Mouse (Mus musculus) layer of hippocampus, adult 18-20 months (tissue): Measurements from ENCODE around the gene Fam102a. TPM values are rescaled to one million over a fixed set of nuclear protein-coding genes. Genes with fewer than 3 reads are reported as not detected.
A peak's percentile ranks its signal among the peaks of the same experiment; 100 is the strongest.

Experiments
- DNase-seq, 2 experiments: peaks; one replicate each; pipeline ENCODE4 v3.0.0; 2022; ENCODE audit warnings: low spot score in 2 of 2
- total RNA-seq, 2 experiments: library from RNA; stranded (reverse); gene quantifications; 2 replicates each; pipeline ENCODE4 v1.2.3; 2021

The Fam102a gene
- total RNA-seq, 2 experiments from 2014 or later, result 76.0 to 77.2 TPM

- DNase-seq, result no peak
These were observed 22.5 kb upstream of the Fam102a start for GRCm38 (mm10) chr2:32512592-32512991.

GRCm38 (mm10) chr2:32514335-32514734 lies 20.8 kb upstream of the Fam102a start:
- DNase-seq, result no peak

- no peak for DNase-seq
These were observed 17.8 kb upstream of the Fam102a start for GRCm38 (mm10) chr2:32517233-32517867.

GRCm38 (mm10) chr2:32520034-32520990 lies 14.8 kb upstream of the Fam102a start:
- no peak for DNase-seq

- no peak for DNase-seq
These were observed 10.5 kb upstream of the Fam102a start for GRCm38 (mm10) chr2:32524536-32525031.

GRCm38 (mm10) chr2:32525816-32526215 lies 9.3 kb upstream of the Fam102a start:
- DNase-seq, result no peak

DNA sequence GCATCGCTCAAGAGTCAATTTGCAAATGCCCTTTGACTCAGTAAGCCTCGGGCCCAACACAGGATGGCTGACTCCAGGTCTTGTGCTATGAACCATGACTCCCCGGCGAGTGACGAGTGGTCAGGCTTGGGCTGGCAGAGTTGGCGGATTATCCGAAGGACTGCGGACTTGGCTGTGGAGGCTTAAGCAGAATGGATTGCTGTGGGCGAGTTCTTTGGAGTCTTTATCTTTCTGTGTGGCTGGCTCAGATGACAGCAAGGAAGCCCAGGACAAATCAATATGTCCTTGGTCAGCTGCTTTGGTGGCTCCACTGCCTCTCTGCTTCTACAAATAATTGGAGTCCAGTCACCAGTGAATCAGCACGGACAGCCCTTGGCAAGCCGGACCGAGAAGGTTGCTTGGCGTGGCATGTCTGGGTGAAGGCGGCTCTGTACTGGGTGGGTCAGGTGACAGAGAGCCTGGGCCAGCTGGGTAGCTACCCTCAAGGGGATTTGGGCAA lies 7.6 kb upstream of the Fam102a start:
- no peak for DNase-seq

GRCm38 (mm10) chr2:32528326-32528725 lies 6.8 kb upstream of the Fam102a start:
- no peak for DNase-seq

DNA sequence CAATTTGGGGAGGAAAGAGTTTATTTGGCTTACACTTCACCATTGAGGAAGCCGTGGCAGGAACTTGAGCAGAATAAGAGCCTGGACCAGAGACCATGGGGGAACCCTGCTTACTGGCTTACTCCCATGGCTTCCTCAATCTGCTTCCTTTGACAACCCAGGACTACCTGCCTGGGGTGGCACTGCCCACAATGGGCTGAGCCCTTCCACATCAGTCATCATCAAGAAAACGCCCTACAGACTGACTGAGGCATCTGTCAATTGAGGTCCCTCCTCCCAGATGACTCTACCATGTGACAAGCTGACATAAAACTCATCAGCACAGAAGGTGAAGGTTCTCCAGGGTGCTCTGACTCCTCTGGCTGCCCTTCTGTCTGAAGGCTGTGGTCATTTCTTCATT lies 4.7 kb upstream of the Fam102a start:
- DNase-seq, result no peak

DNA sequence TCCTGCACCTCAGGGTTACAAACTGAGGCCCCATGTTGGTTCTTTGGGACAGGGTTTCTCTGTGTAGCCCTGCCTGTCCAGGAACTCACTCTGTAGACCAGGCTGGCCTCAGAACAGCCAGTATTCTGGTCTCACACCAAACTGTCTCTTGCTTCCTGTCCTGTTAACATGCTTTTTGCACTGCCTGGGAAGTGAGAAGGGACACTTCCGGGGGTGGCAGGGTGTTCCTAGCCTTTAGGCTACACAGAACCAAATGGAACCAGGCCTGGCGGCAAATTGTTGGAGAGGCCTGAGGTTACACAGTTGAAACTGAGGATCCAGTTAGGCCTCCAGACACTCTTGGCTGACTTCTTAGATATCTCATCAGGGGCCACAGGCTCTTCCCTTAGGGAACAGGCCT lies 2.0 kb upstream of the Fam102a start:
- no peak for DNase-seq

DNA sequence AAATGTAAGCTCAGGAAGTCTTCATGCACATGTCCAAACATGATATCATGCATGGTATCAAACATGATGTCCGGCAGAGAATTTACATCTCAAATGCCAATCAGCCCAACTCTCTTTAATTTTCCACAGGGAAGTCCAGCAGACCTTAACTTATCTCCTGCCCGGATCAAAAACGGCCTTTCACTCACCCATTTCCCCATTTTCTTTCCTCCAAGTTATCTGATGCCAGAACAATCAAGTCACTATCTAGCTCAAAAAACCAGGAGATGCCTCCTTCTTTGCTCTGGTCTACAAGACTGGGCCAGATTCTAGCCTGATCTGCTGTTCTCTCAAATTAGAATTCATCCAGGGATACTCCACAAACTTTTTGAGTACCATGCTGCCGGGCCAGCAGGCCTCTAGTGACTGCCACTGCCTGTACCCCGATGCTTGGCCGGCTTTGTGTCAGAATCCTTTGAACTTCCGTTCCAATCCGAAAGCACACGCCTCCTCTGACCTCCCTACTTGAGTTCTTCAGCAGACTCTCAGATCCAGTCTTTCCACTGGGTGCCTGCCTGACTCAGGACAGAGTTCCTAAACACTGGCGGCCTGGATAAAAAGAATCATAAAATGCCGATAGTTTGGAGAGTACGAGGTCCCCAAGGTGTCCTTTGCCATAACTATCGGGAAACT lies 935 bp upstream of the Fam102a start:
- peak in 1 of 2 experiments; percentile 35 for DNase-seq

GRCm38 (mm10) chr2:32535501-32535991 lies 414 bp downstream of the Fam102a start:
- no peak for DNase-seq

DNA sequence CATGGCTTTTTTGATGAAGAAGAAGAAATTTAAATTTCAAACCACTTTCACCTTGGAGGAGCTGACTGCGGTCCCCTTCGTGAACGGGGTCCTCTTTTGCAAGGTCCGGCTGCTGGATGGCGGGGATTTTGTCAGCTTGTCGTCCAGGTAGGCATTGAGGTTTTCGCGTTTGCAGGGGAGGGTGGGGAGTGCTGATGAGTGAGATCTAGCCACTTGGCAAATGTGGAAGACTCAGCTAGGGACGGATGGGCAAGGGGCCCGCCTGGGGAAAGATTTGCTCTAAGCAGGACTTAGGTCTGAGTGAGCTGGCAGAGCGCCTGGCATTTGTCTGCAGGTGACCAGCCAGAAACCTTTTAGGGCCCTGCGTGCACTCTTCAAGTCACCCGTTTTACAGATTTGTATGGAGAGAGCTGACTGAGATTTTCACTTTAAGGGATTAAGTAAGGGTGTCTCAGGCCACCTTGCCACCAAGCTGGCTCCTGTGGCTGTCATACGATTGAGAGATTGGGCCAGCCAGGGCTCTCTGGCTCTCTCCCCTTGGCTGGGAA lies 1.0 kb downstream of the Fam102a start:
- peak in 1 of 2 experiments; percentile 34 for DNase-seq

DNA sequence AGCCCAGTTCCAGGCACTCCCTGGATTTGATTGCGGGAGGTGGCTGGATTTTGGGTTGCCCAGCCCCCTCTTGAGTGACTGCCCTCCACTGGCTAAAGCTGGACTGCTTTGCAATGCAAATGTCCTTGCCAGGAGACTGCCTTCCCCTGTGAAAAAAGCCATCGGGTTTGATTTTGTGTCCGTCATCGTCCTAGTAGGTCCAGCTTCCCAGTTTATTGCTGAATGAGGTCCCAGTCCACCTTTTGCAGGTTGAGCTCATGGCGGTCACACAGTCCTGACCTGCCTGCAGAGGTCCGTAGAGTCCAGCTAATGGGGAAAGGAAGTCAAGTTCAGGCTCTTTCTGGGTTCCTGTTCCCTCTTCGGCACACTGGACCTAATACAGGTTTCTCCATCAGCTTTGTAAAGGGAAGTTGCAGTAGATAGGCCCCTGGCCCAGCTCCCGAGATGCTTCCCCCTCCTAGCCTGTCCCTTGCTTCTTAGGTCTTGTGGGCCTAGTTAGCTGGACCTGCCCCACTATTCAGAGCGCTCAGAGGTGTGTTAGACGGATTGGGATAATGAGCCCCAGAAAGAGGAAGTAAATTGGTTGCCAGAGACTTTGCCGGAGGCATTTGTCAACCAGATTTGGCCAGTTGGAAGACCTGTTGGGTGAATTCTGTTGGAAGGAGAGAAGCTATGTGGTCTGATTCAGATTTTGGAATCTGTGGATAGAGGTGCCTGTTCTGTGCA lies 1.7 kb downstream of the Fam102a start:
- peak; percentile 32 to 56 for DNase-seq

DNA sequence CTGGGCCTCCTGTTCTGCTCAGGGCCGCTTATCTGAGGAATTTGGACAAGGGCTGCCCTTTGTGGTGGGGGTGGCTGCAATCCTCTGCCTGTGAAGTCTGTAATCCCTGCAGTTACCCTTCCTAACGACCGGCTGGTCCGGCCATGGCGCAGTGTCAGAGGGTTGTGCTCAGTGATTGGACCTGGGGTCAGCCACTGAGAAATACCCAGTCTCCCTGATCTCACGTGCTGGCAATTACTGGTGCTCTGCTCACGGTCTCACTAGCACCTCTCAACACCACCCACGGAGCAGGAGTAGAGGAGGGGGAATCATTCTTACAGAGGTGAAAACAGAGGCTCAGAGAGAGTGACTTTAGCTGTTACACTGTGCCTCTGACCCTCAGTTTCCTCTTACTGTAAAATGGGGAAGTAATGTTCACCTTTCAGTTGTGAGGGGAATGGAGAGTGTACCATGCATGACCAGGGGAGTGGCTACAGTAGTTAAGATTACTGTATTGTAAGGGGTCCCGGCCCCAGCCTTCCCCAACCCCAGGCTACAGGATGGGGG lies 2.3 kb downstream of the Fam102a start:
- DNase-seq, result no peak

DNA sequence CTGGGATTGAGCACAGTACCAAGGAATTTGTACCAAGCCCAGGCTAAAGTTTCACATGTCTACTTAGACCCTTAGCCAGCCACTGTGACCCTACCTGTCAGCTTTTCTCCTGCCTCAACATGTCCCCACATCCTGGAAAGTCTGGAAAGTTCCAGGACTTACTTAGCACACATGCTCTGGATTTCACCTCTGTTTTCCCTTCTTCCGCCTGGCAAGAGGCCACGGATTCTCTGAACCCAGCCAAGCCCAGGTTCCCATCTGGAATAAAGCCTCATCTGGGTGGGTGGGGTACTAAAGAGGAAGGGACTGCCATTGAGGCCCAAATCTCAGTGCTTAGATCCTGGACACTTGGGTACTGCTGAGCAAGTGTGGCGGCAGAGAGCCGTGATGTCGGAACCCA lies 2.8 kb downstream of the Fam102a start:
- no peak for DNase-seq

GRCm38 (mm10) chr2:32538461-32538860 lies 3.3 kb downstream of the Fam102a start:
- DNase-seq, result peak in 1 of 2 experiments; percentile 28

- no peak for DNase-seq
These were observed 4.4 kb downstream of the Fam102a start for GRCm38 (mm10) chr2:32539452-32539981.

- DNase-seq, result no peak
These were observed 6.3 kb downstream of the Fam102a start for GRCm38 (mm10) chr2:32541333-32541908.
